Mouse (Mus musculus) leukemia stem cell, adult 10-12 weeks (primary cell): ENCODE measurements around the gene Ofd1. TPM values are rescaled to one million over a fixed set of nuclear protein-coding genes. Genes with fewer than 3 reads are reported as not detected.

Experiments
- polyA plus RNA-seq: library from polyadenylated mRNA; stranded (reverse); fragments of >175 nt; gene quantifications from 2 replicates; pipeline ENCODE4 v1.2.3, GENCODE M21; 2012; ENCODE audit warnings: low replicate concordance

Gene Ofd1
- polyA plus RNA-seq: 2.6 and 2.7 TPM in 2 replicates

DNA sequence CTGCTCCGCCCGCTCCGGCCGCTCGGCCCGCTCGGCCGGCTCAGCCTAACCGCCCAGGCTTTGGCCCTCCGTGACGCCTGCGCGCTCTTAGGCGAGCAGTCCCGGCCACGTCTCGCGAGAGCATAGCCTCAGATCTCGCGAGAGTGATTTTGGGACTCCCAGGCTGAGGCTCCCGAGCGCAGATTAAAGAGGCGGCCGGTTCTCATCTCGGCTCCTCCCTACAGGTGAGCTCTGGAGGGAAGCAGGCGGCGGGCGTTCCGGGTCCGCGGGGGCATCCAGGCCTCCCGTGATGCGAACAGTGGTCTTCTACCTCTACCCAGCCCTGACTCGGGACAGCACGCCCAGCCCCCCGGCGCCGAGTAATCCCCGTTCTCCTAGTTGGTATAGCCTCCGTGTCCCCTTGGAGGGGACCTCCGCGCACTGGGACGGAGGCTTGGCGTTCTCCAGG lies at the start of gene Ofd1:
Gene Ofd1, minus strand, starts transcription at position 89 of the 448 bp plus-strand sequence.

DNA sequence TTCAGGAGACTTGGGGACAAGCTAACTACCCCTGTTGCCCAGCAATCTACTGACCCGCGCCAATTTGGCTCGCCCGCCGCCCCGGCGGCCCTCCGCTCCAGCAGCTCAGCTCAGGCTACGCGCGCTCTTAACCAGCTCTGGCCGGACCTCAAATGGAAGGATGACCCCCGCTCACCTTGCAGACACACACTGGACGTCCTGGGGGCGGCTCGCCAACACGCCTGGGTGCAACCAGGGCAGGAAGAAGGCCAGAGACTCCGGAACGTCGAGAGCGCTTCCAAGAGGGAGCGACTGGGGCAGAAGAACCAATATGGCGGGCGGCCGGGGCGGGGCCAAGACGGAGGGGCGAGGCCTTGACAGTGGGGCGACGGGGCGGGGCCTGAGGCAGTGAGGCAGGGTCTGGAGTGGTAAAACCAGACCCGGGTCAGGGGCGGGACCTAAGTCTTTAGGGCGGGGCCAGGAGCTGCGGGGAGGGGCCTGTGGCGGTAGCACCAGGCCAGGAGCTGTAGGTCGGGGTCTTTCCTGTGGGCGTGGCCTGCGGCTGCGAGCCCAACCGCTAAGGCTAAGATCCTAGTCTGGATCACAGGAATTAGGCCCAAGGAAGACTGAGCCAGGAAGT lies 39.0 kb upstream of the Ofd1 start, which contains the start of gene Rab9:
Gene Rab9, minus strand, starts transcription at position 503 of the 619 bp plus-strand sequence.

DNA sequence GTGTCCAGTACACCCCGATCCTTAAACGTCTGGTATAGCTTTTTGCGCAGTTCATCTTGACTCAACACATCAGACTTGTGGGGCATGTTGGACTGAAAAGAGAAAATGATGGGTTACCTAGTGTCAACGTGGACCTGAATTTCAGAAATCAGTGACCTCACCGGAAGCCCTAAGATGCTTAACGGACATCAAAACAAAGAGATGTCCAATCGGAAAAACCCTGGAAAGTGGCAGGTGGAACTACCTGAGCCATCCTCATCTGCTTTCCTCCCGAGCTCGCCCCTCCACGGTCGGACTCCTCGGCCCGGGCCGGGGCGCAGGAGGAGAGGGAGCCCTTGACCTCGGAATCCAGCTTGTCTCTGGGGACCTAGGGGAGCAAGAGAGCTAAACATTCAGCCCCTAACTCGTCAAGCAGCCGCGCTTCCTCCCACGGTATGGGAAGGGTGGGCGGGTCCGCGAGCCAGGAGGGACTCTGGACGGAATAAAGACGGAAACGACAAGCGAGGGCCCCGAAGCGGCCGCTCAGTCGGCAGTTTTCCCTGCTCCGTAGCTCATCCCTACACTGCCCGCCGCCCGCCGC lies 378 bp downstream of the Ofd1 start, which contains the start of gene Trappc2:
Gene Trappc2, plus strand, starts transcription at position 539 of the 580 bp plus-strand sequence.

Other genes starting within 250 kb of the Ofd1 start
- 0.42 and 0.61 TPM in 2 replicates for gene Gpm6b, start 201.8 kb downstream of the Ofd1 start, polyA plus RNA-seq
- gene Trappc2, start 130 bp downstream of the Ofd1 start, polyA plus RNA-seq: 0.27 TPM in 1 of 2 replicates, not detected in the other
- 0.12 and 0.84 TPM in 2 replicates for gene Rab9, start 39.2 kb upstream of the Ofd1 start, polyA plus RNA-seq
- 0.41 and 0.64 TPM in 2 replicates for gene Tceanc, start 77.9 kb upstream of the Ofd1 start, polyA plus RNA-seq
- gene Egfl6, start 145.0 kb upstream of the Ofd1 start, polyA plus RNA-seq: not detected in 2 replicates